Mouse (Mus musculus) layer of hippocampus, adult 9-11 months (tissue): ENCODE data around the gene Ski.

Experiments
- DNase-seq: peaks from one replicate; pipeline ENCODE4 v3.0.0; 2022

Gene Ski

DNA sequence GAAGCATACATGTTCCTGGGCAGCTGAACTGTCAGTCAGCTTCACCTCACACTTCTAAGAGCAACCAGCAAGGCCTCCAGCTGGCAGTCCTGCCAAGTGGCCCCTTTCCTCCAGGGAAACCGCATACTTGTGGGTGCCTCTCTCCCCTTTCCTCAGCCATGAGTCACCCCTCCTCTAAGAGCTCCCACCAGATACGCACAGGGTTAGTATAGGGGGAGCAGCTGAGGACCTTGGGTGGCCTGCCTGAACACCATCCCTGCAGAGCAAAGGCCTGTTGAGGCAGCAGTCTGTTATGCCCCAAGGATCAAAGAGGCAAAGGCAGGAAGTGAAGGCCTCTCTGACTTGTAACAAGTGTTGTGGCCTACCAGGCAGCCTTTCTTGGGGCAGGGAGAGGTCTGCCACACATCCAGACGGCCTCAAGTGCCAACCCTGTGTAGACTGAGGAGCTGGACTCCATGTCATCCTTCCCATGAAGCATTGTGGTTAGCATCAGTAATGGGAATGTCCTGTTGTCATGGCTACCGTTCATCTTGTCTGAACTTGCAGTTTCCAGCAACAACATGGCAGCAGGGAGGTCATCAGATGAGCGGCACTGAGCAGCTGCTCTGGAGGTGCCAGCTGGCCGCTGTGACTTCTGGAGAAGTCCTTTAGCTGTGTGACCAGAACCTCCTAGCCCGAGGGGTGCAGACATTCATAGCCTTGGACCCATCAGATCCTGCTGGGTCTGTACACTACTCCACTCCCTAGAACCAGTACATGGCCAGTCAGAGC is 95.6 kb downstream of the Ski start:
- no peak for DNase-seq

DNA sequence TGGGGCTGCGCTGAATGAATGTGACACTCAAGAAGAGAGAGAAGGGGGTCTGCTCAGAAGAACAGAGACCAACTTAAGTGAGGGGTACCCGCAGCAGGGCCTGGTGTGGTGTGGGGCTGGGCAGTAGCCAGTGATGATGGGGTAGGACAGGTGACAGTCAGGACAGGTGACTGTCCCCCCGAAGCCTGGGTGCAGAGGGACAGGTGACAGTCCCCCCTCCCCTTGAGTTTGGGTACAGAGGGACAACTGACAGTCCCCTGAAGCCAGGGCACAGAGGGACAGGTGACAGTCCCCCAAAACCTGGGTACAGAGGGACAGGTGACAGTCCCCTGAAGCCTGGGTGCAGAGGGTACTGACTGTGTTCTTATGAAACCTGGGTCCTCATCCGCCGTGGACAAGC is 96.2 kb downstream of the Ski start:
- no peak for DNase-seq

GRCm38 (mm10) chr4:155125310-155125709 is 97.1 kb downstream of the Ski start:
- no peak for DNase-seq

DNA sequence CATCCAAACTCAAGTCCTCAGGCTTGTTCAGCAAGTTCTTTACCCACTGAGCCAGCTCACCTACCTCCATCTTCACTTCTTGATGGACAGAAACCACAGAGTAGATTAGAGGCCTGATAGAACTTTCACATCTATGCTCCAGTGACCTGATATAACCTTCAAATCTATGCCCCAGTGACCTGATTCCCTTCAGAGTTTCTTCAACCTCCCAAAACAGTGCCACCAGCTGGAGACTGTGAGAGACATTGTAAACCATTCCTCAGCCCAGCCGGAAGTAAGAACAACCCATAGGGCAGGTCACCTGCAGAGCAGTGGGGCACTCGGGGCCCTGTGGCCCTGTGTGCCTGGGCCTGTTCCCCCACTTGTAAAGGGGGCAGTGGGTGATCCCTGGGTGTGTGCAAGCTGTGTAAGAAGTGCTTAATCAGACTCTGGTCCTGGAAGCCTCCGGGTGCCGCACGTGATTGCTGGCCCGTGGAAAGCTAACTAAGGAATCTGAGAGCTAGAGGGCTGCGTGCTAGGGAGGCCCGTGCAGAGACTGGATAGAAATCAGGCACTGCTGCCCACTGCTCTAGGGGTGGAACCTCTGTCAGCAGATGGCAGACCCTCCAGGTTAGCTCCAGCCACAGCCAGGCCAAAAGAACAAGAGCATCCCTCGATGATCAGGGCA is 98.4 kb downstream of the Ski start:
- no peak for DNase-seq

DNA sequence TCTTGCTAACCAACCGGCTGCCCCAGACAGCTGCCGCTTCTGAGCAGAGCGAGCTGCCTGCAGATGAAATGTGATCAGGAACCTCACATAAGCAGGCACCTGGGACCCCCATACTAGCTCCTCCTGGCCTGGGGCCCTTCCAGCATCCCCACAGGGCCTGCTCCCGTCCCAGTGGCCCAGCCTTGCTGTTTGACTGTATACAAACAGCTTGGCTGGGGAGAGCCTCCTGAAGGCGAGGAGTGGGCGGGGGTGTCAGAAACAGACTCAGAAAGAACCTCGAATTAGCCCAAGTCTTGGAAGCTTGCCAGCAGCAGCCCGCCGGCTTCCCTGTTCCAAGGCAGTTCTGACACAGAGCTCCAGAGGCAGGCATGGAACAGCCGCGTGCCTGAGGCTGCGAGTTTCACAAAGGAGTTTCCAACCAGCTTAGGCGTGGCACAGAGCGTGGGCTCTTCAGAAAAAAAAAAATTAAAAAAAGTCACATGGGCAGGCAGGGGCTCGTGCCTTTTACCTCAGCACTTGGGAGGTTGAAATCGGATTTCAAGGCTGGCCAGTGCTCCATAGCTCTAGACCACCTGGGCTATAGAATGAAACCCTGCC is 99.8 kb downstream of the Ski start:
- DNase-seq = peak; percentile 96

DNA sequence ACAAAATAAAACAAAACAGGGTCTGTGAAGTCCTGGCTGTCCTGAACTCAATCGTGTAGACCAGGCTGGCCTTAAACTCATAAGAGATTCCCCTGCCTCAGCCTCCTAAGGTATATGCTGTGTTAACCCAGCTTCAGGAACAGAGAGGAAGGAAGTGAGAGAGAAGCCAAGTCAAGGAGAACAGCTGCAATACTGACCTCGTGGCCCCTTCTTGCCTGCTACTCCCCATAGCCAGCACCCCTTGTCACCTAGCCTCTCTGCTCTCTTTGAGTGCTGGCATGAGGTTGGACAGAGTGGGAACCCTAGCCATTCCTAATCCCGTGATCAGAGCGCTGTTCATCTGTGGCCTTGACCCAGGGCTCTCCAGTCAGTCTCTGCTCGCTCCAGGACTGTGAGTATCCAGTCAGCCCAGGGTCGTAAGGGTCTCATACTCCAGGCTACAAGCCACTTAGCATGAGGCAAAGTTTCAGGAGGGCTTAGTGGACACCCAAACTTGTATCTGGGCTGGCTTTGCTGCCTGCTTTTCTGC is 100.4 kb downstream of the Ski start:
- no peak for DNase-seq

- DNase-seq = no peak
Measured at GRCm38 (mm10) chr4:155121222-155121621, 101.2 kb downstream of the Ski start.

DNA sequence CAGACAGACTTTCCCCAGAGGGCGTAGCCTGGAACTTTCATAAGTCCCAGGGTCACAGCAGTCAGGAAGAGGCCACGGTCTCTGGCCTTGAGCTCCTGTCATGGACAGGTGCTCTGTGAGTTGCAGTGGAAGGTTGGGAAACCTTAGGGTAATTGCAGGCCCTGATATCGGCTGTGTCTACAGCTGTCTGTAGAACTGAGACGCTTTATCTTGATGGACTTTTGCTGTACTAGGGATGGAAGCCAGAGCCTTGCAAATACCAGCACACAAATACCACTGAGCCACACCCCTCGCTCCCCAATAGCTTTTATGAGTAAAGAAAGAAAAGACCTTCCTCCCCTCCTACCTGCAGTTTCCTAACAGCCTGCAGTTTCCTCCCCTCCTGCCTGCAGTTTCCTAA is 101.8 kb downstream of the Ski start:
- no peak for DNase-seq

DNA sequence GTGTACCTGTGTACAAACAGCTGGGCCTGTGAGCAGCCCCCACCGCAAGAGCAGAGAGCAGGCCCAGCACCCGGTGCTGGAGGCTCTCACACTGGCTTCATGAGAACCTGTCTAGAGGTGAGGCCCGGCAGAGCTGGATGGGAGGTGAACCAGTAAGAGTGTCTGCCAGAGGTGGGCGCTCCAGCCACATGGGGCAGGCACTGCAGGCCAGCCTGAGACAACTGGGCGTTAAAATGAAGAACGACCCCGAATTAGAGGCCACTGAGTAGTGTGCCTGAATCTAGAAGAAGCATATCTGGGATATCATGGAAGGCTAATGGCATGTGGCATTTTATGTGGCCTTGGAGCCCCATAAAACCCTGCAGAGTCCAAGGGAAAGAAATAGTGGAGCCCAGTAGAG is 102.4 kb downstream of the Ski start:
- DNase-seq = no peak

DNA sequence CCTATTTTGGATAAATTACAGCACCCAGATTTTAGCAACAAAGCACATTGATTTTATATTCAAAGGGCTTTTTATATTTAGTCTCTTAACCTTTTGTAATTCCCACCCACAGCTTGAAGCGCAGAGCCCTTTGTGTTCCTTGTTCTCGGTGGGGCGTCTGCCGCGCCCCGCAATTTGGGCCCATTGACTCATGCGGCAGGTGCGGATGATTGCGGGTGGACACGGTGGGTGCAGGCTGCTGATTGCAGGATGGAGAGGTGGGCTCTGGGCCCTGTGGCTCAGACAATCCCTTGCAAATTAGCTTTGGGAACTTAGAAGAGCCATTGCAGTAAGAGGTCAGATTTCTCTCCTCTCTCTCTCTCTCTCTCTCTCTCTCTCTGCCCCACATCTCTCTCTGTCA is 104.1 kb downstream of the Ski start:
- no peak for DNase-seq

DNA sequence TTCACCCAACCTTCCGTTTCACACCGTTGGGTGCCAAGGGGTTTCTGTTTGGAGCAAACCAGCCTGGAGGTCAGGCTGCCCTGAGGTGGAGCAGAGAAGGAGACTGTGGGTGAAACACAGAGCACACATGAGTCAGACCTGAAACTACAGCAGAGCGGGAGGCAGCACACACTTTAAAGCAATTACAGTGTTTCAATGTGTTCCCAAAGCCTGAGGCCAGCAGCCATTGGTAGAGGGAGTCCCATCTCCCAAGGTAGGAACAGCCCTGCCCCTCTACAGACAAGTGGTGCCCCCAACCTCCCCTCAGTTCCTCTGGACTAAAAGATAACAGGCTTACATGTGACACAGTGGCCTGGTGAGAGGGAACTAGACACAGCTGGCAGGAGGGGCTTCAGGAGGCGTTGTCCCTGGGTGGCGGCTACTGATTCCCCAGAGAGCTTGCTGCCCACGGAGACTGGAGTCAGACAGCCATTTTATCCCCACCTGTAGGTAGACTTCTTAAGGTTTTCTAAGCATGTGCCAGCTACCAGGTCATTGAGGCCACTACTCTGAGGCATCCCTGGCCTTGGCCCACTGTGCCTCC is 104.9 kb downstream of the Ski start:
- DNase-seq = no peak

DNA sequence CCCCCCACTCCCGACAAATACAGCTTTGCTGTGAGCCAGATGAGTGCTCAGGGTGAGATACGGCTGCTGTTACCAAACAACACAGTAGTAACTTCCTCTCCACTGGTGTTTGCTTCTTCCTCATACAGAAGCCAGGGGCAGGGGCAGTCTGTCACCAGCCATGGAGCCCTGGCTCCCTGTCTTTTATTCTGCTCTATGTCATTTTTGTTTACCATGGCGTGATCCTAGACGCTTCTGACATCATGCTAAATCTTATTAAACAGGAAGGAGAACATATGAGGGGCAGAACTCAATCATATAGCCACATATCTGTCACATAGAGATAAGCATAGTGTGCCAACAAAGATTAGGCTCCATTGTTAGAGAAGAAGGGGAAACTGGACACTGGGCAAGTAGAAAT is 105.8 kb downstream of the Ski start:
- DNase-seq = no peak

DNA sequence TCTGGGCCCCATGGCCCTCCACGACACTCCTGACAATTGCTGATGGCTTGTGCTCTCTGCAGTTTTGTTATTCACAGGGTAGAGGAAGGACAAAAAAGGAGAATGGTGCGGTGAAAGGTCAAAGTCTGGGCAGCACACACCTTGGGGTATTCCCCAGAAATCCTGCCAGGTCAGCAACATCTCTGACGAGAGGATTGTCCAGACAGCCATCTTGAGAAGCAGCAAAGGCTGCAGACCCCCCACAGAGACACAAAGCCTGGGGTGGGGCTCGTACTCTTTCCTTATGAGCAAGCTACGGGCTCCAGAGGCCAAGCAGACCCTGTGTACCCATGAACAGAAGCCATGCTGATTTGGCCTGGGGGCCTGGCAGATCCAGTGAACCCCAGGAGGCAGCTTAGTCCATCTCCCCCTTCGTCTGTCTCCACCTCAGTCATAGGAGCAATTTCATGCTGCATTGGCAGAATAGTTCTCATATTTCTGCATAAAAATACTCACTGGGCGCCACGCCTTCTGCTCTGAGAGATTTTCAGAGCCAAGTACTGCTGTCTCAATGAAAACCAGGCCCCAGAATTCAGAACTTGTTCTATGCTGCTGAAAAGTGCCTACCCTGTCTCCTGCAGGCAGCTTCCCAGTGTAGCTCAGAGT is 108.5 kb downstream of the Ski start:
- DNase-seq = no peak

DNA sequence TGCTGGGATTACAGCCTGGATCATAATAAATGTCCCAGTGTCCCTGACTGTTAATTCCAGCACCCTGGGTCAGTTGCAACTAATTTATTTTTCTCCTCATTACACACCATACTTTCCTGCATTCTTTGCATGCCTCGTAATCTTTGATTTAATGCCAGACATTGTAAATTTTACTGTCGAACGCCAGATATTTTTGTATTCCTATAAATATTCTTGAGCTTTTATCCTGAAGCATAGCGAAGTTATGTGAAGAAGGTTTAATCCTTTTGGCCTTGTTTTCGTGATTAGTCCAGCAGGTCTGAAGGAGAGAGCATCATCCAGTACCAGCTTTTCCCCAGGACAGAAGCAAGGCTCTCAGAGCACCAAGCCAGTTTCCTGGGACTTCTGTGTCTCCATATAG is 112.9 kb downstream of the Ski start:
- no peak for DNase-seq

- no peak for DNase-seq
Measured at GRCm38 (mm10) chr4:155107886-155108285, 114.5 kb downstream of the Ski start.
